Mouse (Mus musculus): ENCODE measurements around the gene Diras1.

DNA sequence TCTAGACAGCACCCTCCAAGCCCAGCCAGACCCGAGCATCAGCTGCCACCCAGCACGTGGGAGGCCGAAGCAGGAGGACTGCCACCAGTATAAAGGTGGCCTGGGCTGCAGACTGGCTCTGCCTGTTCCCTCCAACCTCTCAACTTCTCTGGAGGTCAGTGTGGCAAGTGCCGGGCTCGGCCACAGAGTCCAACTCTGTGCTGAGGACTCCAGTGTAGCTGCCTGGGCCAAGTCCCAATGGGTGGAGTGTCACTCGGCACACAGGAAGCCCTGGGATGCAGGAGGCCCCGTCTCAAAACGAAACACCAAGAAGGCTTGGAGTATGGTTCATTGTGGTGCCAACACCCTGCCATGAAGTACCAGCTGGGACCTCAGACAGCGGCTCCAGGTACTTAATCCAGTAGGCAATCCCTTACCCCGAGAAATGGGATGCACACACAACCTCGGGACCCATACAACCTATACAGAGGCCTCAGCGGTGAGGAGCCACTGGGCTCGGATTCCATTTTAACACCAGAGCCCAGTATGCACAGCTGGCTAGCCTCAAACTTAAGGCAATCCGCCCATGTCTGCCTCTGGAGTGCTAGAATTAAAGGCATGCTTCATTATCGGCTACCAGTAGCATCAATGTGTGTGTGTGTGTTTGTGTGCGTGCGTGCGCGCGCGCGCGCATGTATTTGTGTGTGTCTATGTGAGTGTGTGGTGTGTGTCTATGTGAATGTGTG is 32.1 kb upstream of the Diras1 start:
- no peak for TF ChIP-seq SMC3 (IDR thresholded peaks at IDR 0.05; ENCODE audit: low read depth, low read length)
- no peak for TF ChIP-seq POLR2A (IDR thresholded peaks at IDR 0.05; ENCODE audit: low read depth, low read length)
- TF ChIP-seq BHLHE40 (IDR thresholded peaks at IDR 0.05; ENCODE audit: low read depth, low read length), result no peak
- no peak for TF ChIP-seq CTCF (conservative IDR thresholded peaks at IDR 0.05 in 1 of 2, IDR thresholded peaks at IDR 0.05 in 1 of 2; ENCODE audit: low read depth in 2 of 2, low read length in 2 of 2)
